Mouse (Mus musculus): ENCODE measurements at regions not wholly inside any gene's neighbourhood (a gene's known extent, or its start where the extent isn't known, plus 50 kb on each side); places are given as distances from the start of the nearest gene placed in this dataset.

- no peak for TF ChIP-seq CTCF (IDR thresholded peaks at IDR 0.05; ENCODE audit: low read depth)
- peak; percentile 47; the same call in 1 of the 2 replicates for ATAC-seq (ENCODE audit: insufficient read depth)
- Histone ChIP-seq H3K9ac (no peak overlapping the region), H3K4me2 (no peak overlapping the region), H3K4me1 (ENCODE audit: insufficient read depth) (no peaks in the 10 kb centered on the region), H3K27me3 (ENCODE audit: insufficient read depth, low read length) (no peaks in the 10 kb centered on the region), H3K36me3 (ENCODE audit: insufficient read depth) (no peaks in the 10 kb centered on the region), H3K4me3 (ENCODE audit: low read depth, low read length) (no peak overlapping the region), H3K27ac (ENCODE audit: low read depth) (no peak overlapping the region), H3K9me3 (ENCODE audit: low read depth, low read length) (no peaks in the 10 kb centered on the region)
- DNase-seq = peak; percentile 30
- WGBS = 35% methylated on average over 3 of the region's 3 CpGs
These were observed 456.4 kb upstream of the Robo1 start for GRCm38 (mm10) chr16:71851590-71852190.

GRCm38 (mm10) chr16:71857877-71858276, 450.2 kb upstream of the Robo1 start:
- H3K27me3 ChIP-seq (ENCODE audit: insufficient read depth, low read length) = no peaks in the 10 kb centered on the region
- DNase-seq (no peak), ATAC-seq (ENCODE audit: insufficient read depth) (no peak)
- H3K4me3 ChIP-seq (ENCODE audit: low read depth, low read length) = no peak overlapping the region
- no peaks in the 10 kb centered on the region for H3K4me1 ChIP-seq (ENCODE audit: insufficient read depth)
- TF ChIP-seq CTCF (IDR thresholded peaks at IDR 0.05; ENCODE audit: low read depth) = no peak
- H3K9me3 ChIP-seq (ENCODE audit: low read depth, low read length) = no peaks in the 10 kb centered on the region
- H3K4me2 ChIP-seq = no peak overlapping the region
- H3K36me3 ChIP-seq (ENCODE audit: insufficient read depth) = no peaks in the 10 kb centered on the region
- H3K27ac ChIP-seq (ENCODE audit: low read depth) = no peak overlapping the region
- H3K9ac ChIP-seq = no peak overlapping the region

- Histone ChIP-seq H3K4me3 (ENCODE audit: low read depth, low read length) (no peak overlapping the region), H3K9ac (no peak overlapping the region), H3K36me3 (ENCODE audit: insufficient read depth) (no peaks in the 10 kb centered on the region), H3K4me1 (ENCODE audit: insufficient read depth) (no peaks in the 10 kb centered on the region), H3K9me3 (ENCODE audit: low read depth, low read length) (no peaks in the 10 kb centered on the region), H3K27ac (ENCODE audit: low read depth) (no peak overlapping the region), H3K4me2 (no peak overlapping the region), H3K27me3 (ENCODE audit: insufficient read depth, low read length) (no peaks in the 10 kb centered on the region)
- 71% methylated on average over 2 of the region's 2 CpGs for WGBS
- peak; percentile 35 for DNase-seq
- TF ChIP-seq CTCF (IDR thresholded peaks at IDR 0.05; ENCODE audit: low read depth) = no peak
- ATAC-seq (ENCODE audit: insufficient read depth) = no peak
These were observed 447.9 kb upstream of the Robo1 start for GRCm38 (mm10) chr16:71860205-71860604.

GRCm38 (mm10) chr16:71885701-71886100, 422.4 kb upstream of the Robo1 start:
- Histone ChIP-seq H3K9me3 (ENCODE audit: low read depth, low read length) (no peaks in the 10 kb centered on the region), H3K36me3 (ENCODE audit: insufficient read depth) (no peaks in the 10 kb centered on the region), H3K4me3 (ENCODE audit: low read depth, low read length) (no peak overlapping the region), H3K27ac (ENCODE audit: low read depth) (no peak overlapping the region), H3K9ac (no peak overlapping the region), H3K27me3 (ENCODE audit: insufficient read depth, low read length) (no peaks in the 10 kb centered on the region), H3K4me2 (no peak overlapping the region), H3K4me1 (ENCODE audit: insufficient read depth) (no peaks in the 10 kb centered on the region)
- ATAC-seq (ENCODE audit: insufficient read depth) = no peak
- DNase-seq = no peak
- 80% methylated on average over 4 of the region's 4 CpGs for WGBS
- no peak for TF ChIP-seq CTCF (IDR thresholded peaks at IDR 0.05; ENCODE audit: low read depth)

- DNase-seq = no peak
- Histone ChIP-seq H3K9ac (no peak overlapping the region), H3K27me3 (ENCODE audit: insufficient read depth, low read length) (no peaks in the 10 kb centered on the region), H3K4me2 (no peak overlapping the region), H3K4me3 (ENCODE audit: low read depth, low read length) (no peak overlapping the region), H3K9me3 (ENCODE audit: low read depth, low read length) (no peaks in the 10 kb centered on the region), H3K4me1 (ENCODE audit: insufficient read depth) (no peaks in the 10 kb centered on the region), H3K36me3 (ENCODE audit: insufficient read depth) (no peaks in the 10 kb centered on the region), H3K27ac (ENCODE audit: low read depth) (no peak overlapping the region)
- 86% methylated on average over 2 of the region's 2 CpGs for WGBS
- no peak for TF ChIP-seq CTCF (IDR thresholded peaks at IDR 0.05; ENCODE audit: low read depth)
- no peak for ATAC-seq (ENCODE audit: insufficient read depth)
These were observed 418.4 kb upstream of the Robo1 start for GRCm38 (mm10) chr16:71889679-71890078.

- no peaks in the 10 kb centered on the region for H3K36me3 ChIP-seq (ENCODE audit: insufficient read depth)
- TF ChIP-seq CTCF (IDR thresholded peaks at IDR 0.05; ENCODE audit: low read depth) = no peak
- no peaks in the 10 kb centered on the region for H3K4me1 ChIP-seq (ENCODE audit: insufficient read depth)
- no peak for DNase-seq
- no peak for ATAC-seq (ENCODE audit: insufficient read depth)
- H3K27me3 ChIP-seq (ENCODE audit: insufficient read depth, low read length) = no peaks in the 10 kb centered on the region
- H3K4me2 ChIP-seq = no peak overlapping the region
- no peaks in the 10 kb centered on the region for H3K9me3 ChIP-seq (ENCODE audit: low read depth, low read length)
- WGBS = 83% methylated on average over 13 of the region's 13 CpGs
- H3K27ac ChIP-seq (ENCODE audit: low read depth) = no peak overlapping the region
- H3K9ac ChIP-seq = no peak overlapping the region
- H3K4me3 ChIP-seq (ENCODE audit: low read depth, low read length) = no peak overlapping the region
These were observed 385.0 kb upstream of the Robo1 start for GRCm38 (mm10) chr16:71923111-71923510.

GRCm38 (mm10) chr16:71944165-71944564, 363.9 kb upstream of the Robo1 start:
- H3K27ac ChIP-seq (ENCODE audit: low read depth) = no peak overlapping the region
- H3K4me3 ChIP-seq (ENCODE audit: low read depth, low read length) = no peak overlapping the region
- WGBS = 59% methylated on average over 2 of the region's 2 CpGs
- no peak for ATAC-seq (ENCODE audit: insufficient read depth)
- no peak for DNase-seq
- H3K9ac ChIP-seq = no peak overlapping the region
- no peak overlapping the region for H3K4me2 ChIP-seq
- no peaks in the 10 kb centered on the region for H3K9me3 ChIP-seq (ENCODE audit: low read depth, low read length)
- no peaks in the 10 kb centered on the region for H3K27me3 ChIP-seq (ENCODE audit: insufficient read depth, low read length)
- H3K36me3 ChIP-seq (ENCODE audit: insufficient read depth) = no peaks in the 10 kb centered on the region
- no peak for TF ChIP-seq CTCF (IDR thresholded peaks at IDR 0.05; ENCODE audit: low read depth)
- no peaks in the 10 kb centered on the region for H3K4me1 ChIP-seq (ENCODE audit: insufficient read depth)

- ATAC-seq (ENCODE audit: insufficient read depth) (no peak), DNase-seq (no peak)
- H3K4me3 ChIP-seq (ENCODE audit: low read depth, low read length) = no peak overlapping the region
- H3K4me2 ChIP-seq = no peak overlapping the region
- no peaks in the 10 kb centered on the region for H3K9me3 ChIP-seq (ENCODE audit: low read depth, low read length)
- TF ChIP-seq CTCF (IDR thresholded peaks at IDR 0.05; ENCODE audit: low read depth) = no peak
- no peaks in the 10 kb centered on the region for H3K27me3 ChIP-seq (ENCODE audit: insufficient read depth, low read length)
- no peak overlapping the region for H3K27ac ChIP-seq (ENCODE audit: low read depth)
- H3K36me3 ChIP-seq (ENCODE audit: insufficient read depth) = no peaks in the 10 kb centered on the region
- H3K9ac ChIP-seq = no peak overlapping the region
- H3K4me1 ChIP-seq (ENCODE audit: insufficient read depth) = no peaks in the 10 kb centered on the region
- 72% methylated on average over 2 of the region's 2 CpGs for WGBS
These were observed 363.3 kb upstream of the Robo1 start for GRCm38 (mm10) chr16:71944846-71945245.

Data from lung, embryonic 14.5 days (tissue).